Mouse (Mus musculus) liver, embryonic 14.5 days (tissue): Measurements from ENCODE around the gene Armh2. TPM values are rescaled to one million over a fixed set of nuclear protein-coding genes. Genes with fewer than 3 reads are reported as not detected.

Source experiments
- ATAC-seq: fragments of 200-750 bp; cut with Nextera tagmentation; 2 replicates; pipeline ENCODE4 v1.8.0; 2017; ENCODE audit warnings: moderate number of reproducible peaks, mild to moderate bottlenecking, moderate library complexity; ENCODE audit not compliant: insufficient read depth
- DNase-seq, 3 experiments: peaks; one replicate each; pipeline ENCODE4 v3.0.0-alpha.2; 2012 to 2013; ENCODE audit warnings: low read depth in 3 of 3, low spot score in 3 of 3
- H3K27ac ChIP-seq: fragments of 300-500 bp; sonication (generic); 2 replicates; pipeline ENCODE4 v1.5.1; 2014; ENCODE audit warnings: moderate library complexity, mild to moderate bottlenecking, control low read depth, inconsistent platforms
- H3K27me3 ChIP-seq: fragments of 300-500 bp; sonication (generic); 2 replicates; pipeline ENCODE4 v1.6.1; 2014; ENCODE audit warnings: mild to moderate bottlenecking, low read length, moderate library complexity; ENCODE audit not compliant: control insufficient read depth, insufficient read depth
- H3K36me3 ChIP-seq: fragments of 300-500 bp; sonication (generic); replicated peaks from 2 replicates; pipeline ENCODE4 v1.6.1; 2014; ENCODE audit warnings: low read depth; ENCODE audit not compliant: control insufficient read depth, insufficient read depth
- H3K4me1 ChIP-seq, 2 experiments: fragments of 200-500 bp in 1 of 2; fragments of 300-500 bp in 1 of 2; sonication (generic) in 1 of 2; replicated peaks; 2 replicates each; pipeline ENCODE4 v1.6.1; 2012 to 2014; ENCODE audit warnings: antibody characterized with exemption in 1 of 2, inconsistent platforms in 1 of 2, low read length in 1 of 2; ENCODE audit not compliant: control insufficient read depth in 2 of 2, insufficient read depth in 2 of 2
- H3K4me2 ChIP-seq: fragments of 300-500 bp; sonication (generic); 2 replicates; pipeline ENCODE4 v1.6.1; 2014; ENCODE audit warnings: low read depth, mild to moderate bottlenecking, control low read depth, moderate library complexity
- H3K4me3 ChIP-seq, 2 experiments: fragments of 200-500 bp in 1 of 2; fragments of 300-500 bp in 1 of 2; sonication (generic) in 1 of 2; 2 replicates each; pipeline ENCODE4 v1.5.1; 2012 to 2014; ENCODE audit warnings: low read depth in 2 of 2, low read length in 2 of 2, mild to moderate bottlenecking in 2 of 2, control low read depth in 1 of 2, inconsistent platforms in 1 of 2, moderate library complexity in 1 of 2; ENCODE audit not compliant: insufficient read depth in 1 of 2
- H3K9ac ChIP-seq: fragments of 300-500 bp; sonication (generic); replicated peaks from 2 replicates; pipeline ENCODE4 v1.6.1; 2014; ENCODE audit warnings: mild to moderate bottlenecking, control low read depth, moderate library complexity
- H3K9me3 ChIP-seq: fragments of 300-500 bp; sonication (generic); 2 replicates; pipeline ENCODE4 v1.6.1; 2016; ENCODE audit warnings: low read length, mixed read lengths; ENCODE audit not compliant: control insufficient read depth
- CTCF ChIP-seq: IDR thresholded peaks from 2 replicates; pipeline ENCODE4 v1.5.1; 2016; ENCODE audit warnings: antibody characterized with exemption, low read depth, control low read depth
- EP300 ChIP-seq: IDR thresholded peaks from 2 replicates; pipeline ENCODE4 v1.6.1; 2016; ENCODE audit warnings: antibody characterized with exemption, low read depth
- whole genome bisulfite sequencing: fragments of 180-500 bp; shearing (Covaris S2); extraction: QIAGEN DNeasy Blood & Tissue Kit; methylation state at CpG from one replicate; pipeline ENCODE4 v1.1.7; 2014; ENCODE audit not compliant: insufficient replicate concordance; 5-methylcytosine and 5-hydroxymethylcytosine counted together
- polyA plus RNA-seq, 2 experiments: library from polyadenylated mRNA; depleted of rRNA in 1 of 2; stranded (reverse) in 1 of 2; unstranded in 1 of 2; fragments of >200 nt; fragmentation: Nextera tagmentation in 1 of 2; extraction: Ambion mirVana in 1 of 2; gene quantifications; 2 replicates each; pipeline versions ENCODE4 v1.2.1 to v1.2.3; 2012 to 2014

Gene Armh2
- polyA plus RNA-seq, 2 experiments, result not detected

- Histone ChIP-seq H3K27ac (no peak overlapping the region), H3K4me1 (no peaks in the 10 kb centered on the region; a peak in 1 of 4 replicates), H3K9me3 (no peaks in the 10 kb centered on the region), H3K4me3 (no peak overlapping the region), H3K9ac (no peak overlapping the region), H3K36me3 (peaks cover 61% of the 10 kb centered on the region), H3K27me3 (no peaks in the 10 kb centered on the region), H3K4me2 (no peak overlapping the region)
- DNase-seq, result no peak
- WGBS, result 84% methylated on average over 8 of the region's 8 CpGs
- TF ChIP-seq EP300, result no peak
- TF ChIP-seq CTCF, result no peak
- no peak for ATAC-seq
Measured at GRCm38 (mm10) chr13:24751396-24751795, 10.4 kb downstream of the Armh2 start.

GRCm38 (mm10) chr13:24756756-24757155 lies 15.7 kb downstream of the Armh2 start:
- Histone ChIP-seq H3K9me3 (no peaks in the 10 kb centered on the region), H3K27ac (no peak overlapping the region), H3K9ac (no peak overlapping the region), H3K4me3 (no peak overlapping the region), H3K4me2 (no peak overlapping the region), H3K36me3 (peaks cover 75% of the 10 kb centered on the region), H3K27me3 (no peaks in the 10 kb centered on the region), H3K4me1 (peaks cover 12 to 15% of the 10 kb centered on the region in 2 experiments)
- WGBS, result 82% methylated on average over 3 of the region's 3 CpGs
- ATAC-seq (no peak), DNase-seq (no peak)
- no peak for TF ChIP-seq CTCF
- no peak for TF ChIP-seq EP300

GRCm38 (mm10) chr13:24757820-24758564 lies 17.0 kb downstream of the Armh2 start:
- WGBS, result 41% methylated on average over 12 of the region's 12 CpGs
- H3K4me1 ChIP-seq, result peaks cover 14 to 20% of the 10 kb centered on the region in 2 experiments
- ATAC-seq (no peak), DNase-seq (no peak)
- H3K27me3 ChIP-seq, result no peaks in the 10 kb centered on the region
- no peak overlapping the region for H3K9ac ChIP-seq
- TF ChIP-seq CTCF, result no peak
- TF ChIP-seq EP300, result no peak
- peaks cover 67% of the 10 kb centered on the region for H3K36me3 ChIP-seq
- H3K27ac ChIP-seq, result no peak overlapping the region
- H3K4me3 ChIP-seq, result no peak overlapping the region
- peak overlapping the region; percentile 32 for H3K4me2 ChIP-seq
- no peaks in the 10 kb centered on the region for H3K9me3 ChIP-seq

GRCm38 (mm10) chr13:24759451-24759850 lies 18.4 kb downstream of the Armh2 start:
- no peak for TF ChIP-seq CTCF
- no peak for TF ChIP-seq EP300
- Histone ChIP-seq H3K4me3 (peak overlapping the region; percentile 3 to 99; a peak in 3 of 4 replicates), H3K27ac (no peak overlapping the region), H3K4me2 (peak overlapping the region; percentile 94), H3K9me3 (no peaks in the 10 kb centered on the region), H3K36me3 (peaks cover 54% of the 10 kb centered on the region), H3K4me1 (peaks cover 14 to 20% of the 10 kb centered on the region in 2 experiments), H3K9ac (peak overlapping the region; percentile 100; the same call in 1 of the 2 replicates), H3K27me3 (no peaks in the 10 kb centered on the region)
- DNase-seq (no peak), ATAC-seq (no peak)
- WGBS, result 51% methylated on average over 10 of the region's 10 CpGs

- peaks cover 45% of the 10 kb centered on the region for H3K36me3 ChIP-seq
- H3K27ac ChIP-seq, result no peak overlapping the region; the same call in 1 of the 2 replicates
- DNase-seq, result no peak
- peak overlapping the region; percentile 94 for H3K4me2 ChIP-seq
- peak overlapping the region; percentile 98 to 99 for H3K4me3 ChIP-seq
- no peak for ATAC-seq
- H3K27me3 ChIP-seq, result no peaks in the 10 kb centered on the region
- H3K9ac ChIP-seq, result peak overlapping the region; percentile 100
- H3K9me3 ChIP-seq, result no peaks in the 10 kb centered on the region
- TF ChIP-seq EP300 (no peak), CTCF (no peak)
- 63% methylated on average over 5 of the region's 5 CpGs for WGBS
- peaks cover 14 to 20% of the 10 kb centered on the region in 2 experiments for H3K4me1 ChIP-seq
Measured at GRCm38 (mm10) chr13:24760351-24760870, 19.4 kb downstream of the Armh2 start.
